Mouse (Mus musculus): ENCODE results near the gene Arid1b.

Arid1b gene

DNA sequence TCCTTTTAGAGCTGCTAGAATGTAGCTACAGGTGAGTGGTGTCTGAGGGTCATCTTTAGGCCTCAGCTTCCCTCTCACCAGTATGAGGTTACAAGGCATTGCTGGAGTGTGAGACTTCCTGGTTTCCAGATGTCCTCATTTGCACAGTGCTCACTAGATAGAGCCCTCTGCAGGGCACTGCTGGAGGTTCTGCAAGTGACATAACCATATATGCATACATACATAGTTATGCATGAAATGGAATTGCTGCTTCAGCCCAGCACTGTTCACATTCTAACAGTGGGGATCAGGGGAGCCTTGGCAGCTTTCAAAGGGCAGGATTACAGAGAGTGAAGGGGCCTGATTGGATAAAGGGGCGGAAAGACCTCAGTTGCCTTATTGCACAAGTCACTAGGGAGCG, 193.4 kb downstream of the Arid1b start:
- DNase-seq (ENCODE audit: low read depth, low spot score), result no peak

DNA sequence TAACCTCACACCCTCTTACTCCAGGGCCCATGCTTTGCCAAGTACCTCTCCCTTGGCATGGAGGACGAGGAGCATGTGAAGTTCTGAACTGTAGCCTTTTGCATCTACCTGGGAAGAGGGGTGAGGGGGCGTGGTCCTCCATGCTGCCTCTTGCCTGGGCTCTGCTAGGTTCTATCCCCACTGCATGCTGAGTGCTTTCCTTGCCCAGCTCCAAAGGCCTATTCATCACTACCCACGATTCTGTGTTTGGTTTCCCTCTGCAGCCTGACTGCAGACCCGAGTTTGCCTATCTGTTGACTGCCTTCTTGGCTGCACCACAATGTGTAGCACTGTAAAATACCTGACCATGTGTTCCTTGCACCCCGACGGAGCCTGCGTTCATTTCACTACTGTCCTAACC, 194.3 kb downstream of the Arid1b start:
- DNase-seq (ENCODE audit: low read depth, low spot score), result no peak

DNA sequence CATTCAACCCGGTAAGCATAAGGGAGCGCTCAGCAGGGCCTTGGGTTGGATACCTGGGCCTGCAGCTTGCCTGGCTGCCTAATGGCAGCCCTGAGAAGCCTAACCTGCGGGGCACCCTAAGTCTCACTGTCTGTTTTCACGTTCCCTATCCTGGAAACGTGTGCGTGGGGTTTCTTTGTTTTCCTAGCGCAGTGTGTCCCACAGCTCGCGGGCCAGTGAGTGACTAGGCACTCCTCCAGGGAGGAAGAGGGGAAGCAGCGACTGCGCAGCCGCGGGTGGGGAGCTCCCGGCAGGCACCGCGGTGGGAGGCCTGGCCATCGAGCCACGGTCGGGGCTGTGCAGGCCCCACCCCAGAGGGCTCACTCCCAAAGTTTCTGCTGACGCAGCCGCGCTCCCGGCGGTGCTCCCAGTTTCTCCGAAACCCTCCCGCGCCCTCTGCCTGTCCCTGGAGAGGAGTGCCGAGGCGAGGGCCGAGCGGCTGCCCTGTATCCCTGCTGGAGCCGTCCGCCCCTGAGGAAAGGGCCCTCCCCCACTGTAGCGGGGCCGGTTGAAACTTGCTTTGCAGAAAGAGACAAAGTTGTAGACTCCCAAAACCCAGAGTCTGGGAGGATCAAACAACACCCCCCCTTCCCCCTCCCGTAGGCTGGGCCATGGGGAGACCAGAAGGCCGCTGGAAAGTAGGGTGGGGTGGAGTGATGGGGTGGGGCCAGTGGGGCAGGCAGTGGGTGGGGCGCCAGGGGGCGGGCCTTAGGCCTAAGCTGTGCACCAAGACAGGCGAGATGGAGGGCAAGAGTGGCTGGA, 195.6 kb downstream of the Arid1b start:
- DNase-seq (ENCODE audit: low read depth, low spot score), result peak; percentile 80

GRCm38 (mm10) chr17:5190367-5190766, 196.2 kb downstream of the Arid1b start:
- no peak for DNase-seq (ENCODE audit: low read depth, low spot score)

DNA sequence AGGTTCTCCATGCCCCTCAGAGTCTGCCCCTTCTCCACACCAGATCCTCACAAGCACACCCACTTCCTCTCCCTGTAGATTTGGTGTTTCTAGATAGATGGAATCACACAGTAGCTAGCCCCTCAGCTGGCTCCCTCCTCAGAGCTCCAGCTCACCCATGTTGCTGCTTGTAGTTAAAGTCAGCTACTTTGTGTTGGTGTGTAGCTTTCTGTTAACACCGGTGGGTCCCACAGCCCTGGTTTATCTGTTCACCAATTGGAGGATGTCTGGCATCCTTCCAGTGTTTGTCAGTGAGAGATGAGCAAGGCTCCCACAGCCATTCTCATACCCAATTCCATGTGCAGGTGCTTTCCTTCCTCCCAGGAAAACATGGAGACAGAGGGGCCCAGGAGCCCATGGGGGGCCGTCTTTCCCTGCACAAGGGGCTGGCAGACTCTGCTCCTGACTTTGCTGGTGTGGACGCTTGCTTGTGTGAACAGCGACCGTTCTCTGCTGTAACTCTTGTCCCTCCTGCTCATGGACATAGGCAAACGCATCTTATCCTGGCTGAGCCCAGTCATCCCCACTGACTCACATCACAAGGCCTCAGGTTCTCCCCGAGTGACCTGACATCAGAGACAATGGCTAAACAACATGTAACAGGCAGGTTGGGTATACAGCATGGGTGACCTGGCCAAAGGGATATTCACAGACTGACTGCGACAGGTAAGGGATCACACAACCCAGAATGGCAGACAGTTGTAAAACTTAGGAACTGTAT, 200.2 kb downstream of the Arid1b start:
- no peak for DNase-seq (ENCODE audit: low read depth, low spot score)

DNA sequence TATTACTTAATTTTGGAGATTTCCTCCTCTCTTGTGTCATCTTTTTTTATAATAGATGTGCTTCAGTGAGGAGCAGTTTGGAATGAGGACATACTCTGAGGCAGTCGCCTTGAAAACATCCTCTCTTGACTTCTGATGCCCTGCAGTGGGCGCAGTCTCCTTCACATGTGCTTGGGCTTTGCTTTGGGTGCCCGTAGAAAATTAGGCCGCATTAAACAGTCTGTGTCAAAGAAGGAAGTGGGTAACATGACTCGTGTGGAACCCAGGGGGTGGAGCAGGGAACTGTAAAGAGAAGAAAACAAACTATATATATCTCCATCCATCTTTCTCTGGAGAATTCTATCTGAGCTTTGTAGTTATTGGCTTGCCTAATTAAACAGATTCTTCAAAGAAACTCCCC, 201.3 kb downstream of the Arid1b start:
- no peak for DNase-seq (ENCODE audit: low read depth, low spot score)

- DNase-seq (ENCODE audit: low read depth, low spot score), result no peak
These were observed 201.9 kb downstream of the Arid1b start for GRCm38 (mm10) chr17:5196005-5196404.

DNA sequence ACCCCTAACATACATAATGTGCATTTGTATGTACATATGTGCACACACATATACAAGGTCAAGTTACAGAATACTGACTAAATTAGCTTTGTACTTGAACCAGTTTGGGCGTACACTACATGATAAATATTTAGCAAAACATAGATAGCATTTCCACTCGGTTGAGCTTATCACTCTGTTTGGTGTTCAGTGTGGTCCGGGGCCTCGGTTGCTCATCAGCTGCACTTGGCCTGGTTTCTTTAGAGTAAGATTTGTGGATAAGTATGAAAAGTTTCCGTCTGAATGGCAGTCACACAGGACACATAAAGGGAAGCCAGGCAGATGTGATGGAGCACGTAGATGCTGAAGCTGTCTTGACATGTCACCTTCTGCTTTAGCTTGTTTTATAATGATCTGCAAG, 202.4 kb downstream of the Arid1b start:
- DNase-seq (ENCODE audit: low read depth, low spot score), result no peak

DNA sequence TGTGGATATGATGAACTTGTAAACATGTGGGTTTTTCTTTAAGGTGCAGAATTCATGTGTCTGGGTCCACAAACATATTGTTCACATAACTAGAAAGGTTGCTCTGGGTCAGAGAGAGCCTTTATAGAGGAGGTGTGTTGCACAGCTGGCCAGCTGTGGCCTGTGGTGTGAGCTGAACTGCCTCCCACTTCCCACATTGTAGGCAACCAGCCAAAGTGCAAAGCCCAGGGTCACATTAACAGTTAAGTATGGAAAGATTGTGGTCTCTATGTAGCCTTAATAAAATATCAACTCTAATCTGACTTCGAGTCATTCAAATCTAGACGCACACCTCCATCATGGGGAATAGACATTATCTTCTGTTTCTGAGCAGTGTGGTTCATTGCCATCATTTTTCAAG, 203.0 kb downstream of the Arid1b start:
- no peak for DNase-seq (ENCODE audit: low read depth, low spot score)

DNA sequence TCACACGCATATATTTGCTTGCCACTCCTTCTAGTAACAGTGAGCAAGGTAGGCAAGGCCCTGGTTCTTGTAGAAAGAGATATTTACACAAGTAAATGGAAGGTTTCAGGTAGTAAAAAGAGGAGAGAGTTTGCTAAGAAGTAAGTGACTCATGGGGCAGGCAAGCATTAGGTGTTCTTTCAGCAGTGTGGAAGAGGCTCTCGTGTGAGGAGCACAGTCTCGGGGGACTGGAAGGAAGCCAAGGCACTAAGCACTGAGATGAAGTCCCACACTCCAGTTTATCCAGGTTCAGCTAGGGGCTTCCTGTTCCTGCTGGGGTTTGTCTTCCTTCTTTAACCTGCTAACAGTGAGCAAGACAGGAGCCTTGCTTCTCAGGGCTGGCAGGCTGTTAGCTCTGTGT, 203.6 kb downstream of the Arid1b start:
- DNase-seq (ENCODE audit: low read depth, low spot score), result no peak

DNA sequence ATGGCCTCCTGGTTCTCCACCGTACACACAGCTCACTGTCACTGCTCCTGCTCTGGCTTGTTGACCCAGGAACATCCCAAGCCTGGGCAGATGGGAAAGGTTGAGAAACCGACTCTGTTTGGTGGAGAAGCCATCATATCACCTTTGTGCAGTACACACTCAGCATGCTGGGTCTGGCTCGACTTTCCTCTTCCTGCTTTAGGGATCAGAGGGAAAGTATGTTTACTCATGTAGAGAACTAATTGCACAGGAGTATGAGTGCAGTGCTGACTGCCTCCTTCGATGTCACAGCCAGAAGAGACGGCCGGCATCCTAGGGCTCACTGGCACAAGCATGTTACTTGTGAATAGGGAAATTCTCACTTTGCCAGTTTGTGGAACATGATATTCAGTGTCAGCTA, 204.1 kb downstream of the Arid1b start:
- DNase-seq (ENCODE audit: low read depth, low spot score), result no peak

DNA sequence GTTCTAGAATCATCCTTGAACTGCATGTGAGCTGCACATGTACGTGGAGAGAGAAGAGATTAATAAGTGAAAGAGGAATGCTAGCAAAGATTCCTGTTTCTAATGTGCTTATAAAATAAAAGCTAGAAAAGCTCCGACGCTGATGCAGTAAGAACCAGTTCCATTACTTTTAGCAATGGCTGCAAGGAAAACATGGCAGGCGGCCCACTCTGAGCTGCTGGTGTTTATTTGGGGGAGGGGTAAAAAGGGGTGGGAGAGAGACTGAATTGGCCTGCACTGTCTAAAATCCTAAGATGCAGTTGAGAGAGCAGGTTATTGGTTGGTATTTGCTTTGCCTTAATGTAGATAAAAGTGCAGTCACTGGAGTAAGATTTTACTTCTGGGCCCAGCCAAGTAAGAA, 204.7 kb downstream of the Arid1b start:
- no peak for DNase-seq (ENCODE audit: low read depth, low spot score)

GRCm38 (mm10) chr17:5200638-5201037, 206.5 kb downstream of the Arid1b start:
- no peak for DNase-seq (ENCODE audit: low read depth, low spot score)

DNA sequence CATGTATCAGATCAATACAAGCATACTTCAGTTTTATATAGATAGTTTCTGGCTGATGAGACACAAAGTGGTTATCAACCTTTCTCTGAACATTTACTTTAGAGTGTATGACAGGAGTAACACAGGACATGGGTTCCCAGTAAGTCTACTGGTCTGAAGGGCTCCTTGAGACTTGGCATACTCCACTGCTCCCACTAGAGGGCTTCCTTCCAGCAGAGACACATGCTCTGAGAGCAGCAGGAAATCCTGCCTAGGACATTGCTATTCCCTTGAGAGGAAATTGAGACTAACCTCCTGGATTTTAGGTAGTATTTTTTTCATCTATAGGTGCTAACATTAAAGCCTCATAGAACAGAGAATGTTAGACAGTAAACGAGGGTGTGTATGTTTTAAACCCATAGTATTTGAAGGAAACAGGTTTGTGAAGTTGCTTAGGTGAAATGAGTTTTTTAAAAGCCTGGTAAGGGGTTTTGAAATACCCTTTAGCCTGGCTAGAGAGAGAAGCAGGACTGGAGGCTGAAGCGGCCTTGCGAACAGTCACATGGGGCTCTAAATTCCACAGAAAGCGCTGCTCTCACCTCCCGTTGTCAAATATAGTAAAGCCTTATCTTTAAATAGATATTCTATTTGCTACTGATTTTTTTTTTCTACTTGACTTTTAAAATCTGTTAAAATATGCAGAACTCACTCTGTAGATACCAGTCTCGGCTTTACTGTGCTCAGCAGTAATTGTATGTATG, 207.9 kb downstream of the Arid1b start:
- no peak for DNase-seq (ENCODE audit: low read depth, low spot score)

DNA sequence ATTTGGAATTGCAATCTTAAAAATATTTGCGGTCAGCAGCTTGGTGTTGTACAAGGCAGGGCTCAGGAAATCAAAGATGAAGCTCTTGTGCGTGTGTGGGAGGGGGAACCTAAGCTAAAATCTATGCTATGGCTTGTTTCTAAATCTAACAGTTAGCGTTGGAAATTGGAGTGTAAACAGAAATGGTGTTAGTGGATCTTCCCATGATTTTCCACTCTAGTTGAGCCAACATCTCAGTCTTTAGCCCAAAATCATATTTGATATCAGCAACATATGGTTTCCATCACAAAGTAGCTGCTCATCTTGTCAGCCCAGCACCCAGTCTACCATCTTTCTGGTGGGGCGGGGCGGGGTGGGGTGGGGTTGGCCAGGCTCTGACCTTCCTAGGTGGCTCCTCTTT, 208.6 kb downstream of the Arid1b start:
- DNase-seq (ENCODE audit: low read depth, low spot score), result no peak

- no peak for DNase-seq (ENCODE audit: low read depth, low spot score)
These were observed 209.4 kb downstream of the Arid1b start for GRCm38 (mm10) chr17:5203346-5204102.

GRCm38 (mm10) chr17:5204103-5204665, 210.1 kb downstream of the Arid1b start:
- no peak for DNase-seq (ENCODE audit: low read depth, low spot score)

GRCm38 (mm10) chr17:5205163-5205581, 211.0 kb downstream of the Arid1b start:
- DNase-seq (ENCODE audit: low read depth, low spot score), result no peak

DNA sequence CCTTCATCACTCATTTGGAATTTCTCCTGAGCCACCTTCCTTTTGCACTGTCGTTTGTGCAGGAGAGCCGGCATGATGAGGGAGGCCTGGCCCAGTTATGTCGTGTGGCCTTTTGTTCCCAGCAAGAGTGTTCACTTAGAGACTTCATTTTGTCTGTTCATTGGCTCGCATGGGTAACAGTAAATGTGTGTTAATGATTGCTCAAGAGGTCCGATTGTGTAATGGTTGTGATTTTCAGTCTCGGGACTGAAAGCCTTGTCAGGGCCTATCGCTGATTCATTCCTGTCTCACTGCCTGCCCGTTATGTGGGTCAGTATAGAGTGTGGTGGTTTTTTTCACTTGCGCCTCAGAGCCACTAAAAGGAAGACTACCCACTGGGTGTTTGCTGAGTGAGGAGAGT, 212.6 kb downstream of the Arid1b start:
- DNase-seq (ENCODE audit: low read depth, low spot score), result no peak

DNA sequence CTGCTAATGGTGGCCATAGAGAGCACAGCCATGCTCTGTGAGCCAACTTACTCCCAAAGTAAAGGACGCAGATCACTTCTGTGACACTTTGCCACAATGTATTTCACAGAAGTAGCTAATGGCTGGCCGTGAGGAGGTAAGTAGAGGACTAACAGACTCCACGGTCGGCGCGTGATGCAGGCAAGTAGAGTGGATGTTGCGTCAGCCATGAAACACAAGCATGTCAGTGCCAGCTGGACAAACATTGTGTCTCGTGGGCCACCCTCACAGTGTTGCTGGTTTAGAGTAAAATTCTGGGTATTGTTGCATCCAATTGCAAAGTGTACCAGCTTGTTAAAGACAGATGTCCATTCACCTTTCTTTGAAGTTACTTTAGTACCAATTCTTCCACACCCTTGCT, 213.7 kb downstream of the Arid1b start:
- no peak for DNase-seq (ENCODE audit: low read depth, low spot score)

- DNase-seq (ENCODE audit: low read depth, low spot score), result no peak
These were observed 214.2 kb downstream of the Arid1b start for GRCm38 (mm10) chr17:5208362-5208761.

Measured in embryo, embryonic 11.5 days (tissue).